Mouse (Mus musculus) CH12.LX (cell line): ENCODE data around the gene 4930505A04Rik.

ENCODE experiments used
- CHD1 ChIP-seq: IDR thresholded peaks from 2 replicates; pipeline ENCODE4 v1.6.1; 2012; ENCODE audit warnings: low read depth, low read length, improper control_type of control experiment, inconsistent platforms
- CTCF ChIP-seq, 2 experiments: IDR thresholded peaks in 1 of 2; conservative IDR thresholded peaks in 1 of 2; 2 replicates each; pipeline ENCODE4 v1.5.1; 2011 to 2012; ENCODE audit warnings: low read depth in 2 of 2, low read length in 2 of 2, improper control_type of control experiment in 1 of 2, inconsistent platforms in 1 of 2, mild to moderate bottlenecking in 1 of 2, moderate library complexity in 1 of 2
- ELF1 ChIP-seq: IDR thresholded peaks from 2 replicates; pipeline ENCODE4 v1.6.1; 2014; ENCODE audit warnings: low read depth, mild to moderate bottlenecking, inconsistent platforms, low read length, improper control_type of control experiment
- EP300 ChIP-seq: IDR thresholded peaks from 2 replicates; pipeline ENCODE4 v1.6.1; 2011; ENCODE audit warnings: low read length, improper control_type of control experiment
- MAX ChIP-seq: IDR thresholded peaks from 2 replicates; pipeline ENCODE4 v1.6.1; 2011; ENCODE audit warnings: low read length, improper control_type of control experiment
- MXI1 ChIP-seq: IDR thresholded peaks from 2 replicates; pipeline ENCODE4 v1.6.1; 2011; ENCODE audit warnings: mild to moderate bottlenecking, low read depth, low read length, improper control_type of control experiment
- POLR2A ChIP-seq: IDR thresholded peaks from 2 replicates; pipeline ENCODE4 v1.6.1; 2011; ENCODE audit warnings: low read depth, mild to moderate bottlenecking, improper control_type of control experiment, low read length
- POLR2AphosphoS2 ChIP-seq: IDR thresholded peaks from 2 replicates; pipeline ENCODE4 v1.6.1; 2011; ENCODE audit warnings: low read depth, low read length, improper control_type of control experiment
- ZKSCAN1 ChIP-seq: IDR thresholded peaks from 2 replicates; pipeline ENCODE4 v1.6.1; 2012; ENCODE audit warnings: low read depth, inconsistent platforms, low read length, improper control_type of control experiment, borderline replicate concordance

GRCm38 (mm10) chr11:30517133-30517532 lies 45.5 kb upstream of the 4930505A04Rik start:
- TF ChIP-seq MXI1 (no peak), POLR2A (no peak), CTCF (conservative IDR thresholded peaks at IDR 0.05 in 1 of 2, IDR thresholded peaks at IDR 0.05 in 1 of 2; ENCODE audit: low read depth in 2 of 2, low read length in 2 of 2) (no peak), ZKSCAN1 (no peak), EP300 (no peak), CHD1 (no peak), ELF1 (no peak), MAX (no peak), POLR2AphosphoS2 (no peak)
